Mouse (Mus musculus) stomach, embryonic 15.5 days (tissue): ENCODE measurements around the gene Prss23. TPM values are rescaled to one million over a fixed set of nuclear protein-coding genes. Genes with fewer than 3 reads are reported as not detected.
A peak's percentile ranks its signal among the peaks of the same experiment; 100 is the strongest.

Source experiments
- ATAC-seq: fragments of 200-750 bp; cut with Nextera tagmentation; 2 replicates; pipeline ENCODE4 v1.8.0; 2017; ENCODE audit warnings: low read depth, moderate number of reproducible peaks, moderate TSS enrichment; ENCODE audit not compliant: insufficient read depth, low FRiP score
- H3K27ac ChIP-seq: fragments of 300-500 bp; sonication (generic); 2 replicates; pipeline ENCODE4 v1.5.1; 2015; ENCODE audit warnings: mild to moderate bottlenecking, inconsistent platforms
- H3K27me3 ChIP-seq: fragments of 300-500 bp; sonication (generic); replicated peaks from 2 replicates; pipeline ENCODE4 v1.6.1; 2015; ENCODE audit warnings: inconsistent platforms
- H3K36me3 ChIP-seq: fragments of 300-500 bp; sonication (generic); 2 replicates; pipeline ENCODE4 v1.6.1; 2015; ENCODE audit warnings: inconsistent platforms
- H3K4me1 ChIP-seq: fragments of 300-500 bp; sonication (generic); 2 replicates; pipeline ENCODE4 v1.6.1; 2015; ENCODE audit warnings: inconsistent platforms
- H3K4me2 ChIP-seq: fragments of 300-500 bp; sonication (generic); 2 replicates; pipeline ENCODE4 v1.6.1; 2015; ENCODE audit warnings: mild to moderate bottlenecking, inconsistent platforms
- H3K4me3 ChIP-seq: fragments of 300-500 bp; sonication (generic); replicated peaks from 2 replicates; pipeline ENCODE4 v1.5.1; 2015; ENCODE audit warnings: inconsistent platforms
- H3K9ac ChIP-seq: fragments of 300-500 bp; sonication (generic); 2 replicates; pipeline ENCODE4 v1.6.1; 2015; ENCODE audit warnings: inconsistent platforms
- H3K9me3 ChIP-seq: fragments of 300-500 bp; sonication (generic); 2 replicates; pipeline ENCODE4 v1.6.1; 2016; ENCODE audit warnings: inconsistent platforms
- WGBS: fragments of 180-500 bp; shearing (Covaris S2); methylation state at CpG from one replicate; pipeline ENCODE4 v1.1.7; 2015; 5-methylcytosine and 5-hydroxymethylcytosine counted together
- polyA plus RNA-seq: library from polyadenylated mRNA; unstranded; fragments of >200 nt; fragmentation: Nextera tagmentation; extraction: Ambion mirVana; gene quantifications from 2 replicates; pipeline ENCODE4 v1.2.1, GENCODE M21; 2015

Gene Prss23
- polyA plus RNA-seq, 1 experiment from 2014 or later, result 65.8 TPM

DNA sequence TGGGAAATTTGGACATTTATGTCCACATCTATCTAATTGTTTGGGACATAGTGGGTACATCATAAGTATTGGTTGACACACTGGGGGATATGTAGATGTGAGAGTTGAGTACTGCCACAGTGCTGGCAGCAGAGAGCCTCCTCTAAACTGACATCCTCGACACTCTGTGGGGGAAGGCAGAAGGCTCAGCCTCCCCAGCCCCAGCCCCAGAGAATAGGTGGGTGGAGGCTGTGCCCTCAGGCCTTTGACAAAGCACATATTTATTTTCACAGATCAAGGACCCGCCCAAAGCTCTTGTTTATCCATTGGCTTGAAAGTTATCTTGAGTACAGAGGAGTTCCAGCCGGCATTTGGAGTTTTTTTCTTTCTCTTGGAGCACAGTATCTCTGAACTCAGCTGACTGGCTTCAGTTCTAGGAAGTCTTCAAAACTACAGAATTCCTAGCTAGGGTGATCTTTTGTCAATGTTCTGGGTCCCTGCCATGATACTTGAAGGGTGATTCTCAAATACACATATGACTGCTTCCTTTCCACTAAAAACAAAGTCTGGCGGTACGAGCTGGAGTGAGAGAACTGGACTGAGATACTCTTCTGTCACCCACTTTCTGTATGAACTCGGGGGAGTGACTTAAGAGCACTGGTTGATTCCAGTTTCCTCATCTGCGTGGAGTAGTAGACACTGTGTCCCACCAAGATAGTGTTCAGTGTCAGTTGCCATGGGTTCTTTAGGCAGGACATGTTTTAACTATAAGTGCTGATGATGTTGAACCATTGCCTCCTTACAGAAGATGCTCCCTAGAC lies 43.0 kb downstream of the Prss23 start:
- Histone ChIP-seq H3K9ac (no peak overlapping the region), H3K27me3 (no peaks in the 10 kb centered on the region), H3K4me2 (no peak overlapping the region; the same call in 1 of the 2 replicates), H3K4me1 (peaks cover 9% of the 10 kb centered on the region; the same call in 1 of the 2 replicates), H3K36me3 (no peaks in the 10 kb centered on the region), H3K9me3 (no peaks in the 10 kb centered on the region), H3K4me3 (no peak overlapping the region), H3K27ac (no peak overlapping the region)
- WGBS, result 42% methylated on average over 7 of the region's 7 CpGs
- peak; percentile 47; the same call in 1 of the 2 replicates for ATAC-seq

DNA sequence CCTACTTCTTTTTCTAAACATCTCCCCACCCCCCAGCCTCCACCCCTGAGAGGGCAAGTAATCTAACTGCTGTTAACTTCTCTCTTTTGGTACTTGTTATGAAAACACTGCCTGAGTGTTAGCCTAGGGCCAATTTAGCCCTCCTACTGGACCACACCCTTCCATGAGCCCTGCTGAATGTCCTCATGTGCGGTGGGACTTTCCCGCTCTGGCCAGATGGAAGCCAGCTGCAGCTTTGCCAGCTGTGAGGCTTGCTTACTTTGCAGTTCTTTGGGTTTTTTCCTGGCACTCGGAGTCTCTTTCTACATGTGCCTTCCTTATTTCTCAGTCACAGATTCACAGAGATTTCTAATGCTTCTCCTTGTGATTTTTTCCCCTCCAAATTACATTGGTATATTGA lies 45.3 kb downstream of the Prss23 start:
- peaks cover 9% of the 10 kb centered on the region; the same call in 1 of the 2 replicates for H3K4me1 ChIP-seq
- no peak overlapping the region for H3K4me2 ChIP-seq
- no peaks in the 10 kb centered on the region for H3K36me3 ChIP-seq
- no peak overlapping the region for H3K9ac ChIP-seq
- no peak for ATAC-seq
- H3K4me3 ChIP-seq, result no peak overlapping the region
- H3K27me3 ChIP-seq, result no peaks in the 10 kb centered on the region
- WGBS, result 40% methylated on average over 3 of the region's 3 CpGs
- H3K9me3 ChIP-seq, result no peaks in the 10 kb centered on the region
- H3K27ac ChIP-seq, result no peak overlapping the region

DNA sequence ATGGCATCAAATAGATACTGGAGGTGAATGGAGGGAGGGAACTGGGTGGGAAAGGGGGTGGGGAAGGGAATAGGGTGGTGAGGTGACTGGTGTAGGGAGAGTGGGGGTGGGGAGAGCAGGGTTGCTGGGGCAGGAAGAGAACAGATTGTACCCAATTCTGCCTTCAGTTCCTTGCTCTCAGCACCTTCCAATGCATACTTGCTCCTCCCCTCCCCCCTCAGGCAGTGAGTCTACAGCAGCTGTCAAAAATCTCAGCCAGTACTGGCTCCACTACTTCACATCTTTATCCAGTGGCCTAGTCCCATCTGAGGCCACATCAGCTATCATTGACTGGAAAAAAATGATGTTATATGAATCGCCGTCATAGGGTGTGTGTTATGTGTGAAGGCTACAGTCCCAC lies 48.5 kb downstream of the Prss23 start:
- no peaks in the 10 kb centered on the region for H3K9me3 ChIP-seq
- no peak overlapping the region for H3K4me2 ChIP-seq
- no peak for ATAC-seq
- H3K27me3 ChIP-seq, result no peaks in the 10 kb centered on the region
- H3K4me3 ChIP-seq, result no peak overlapping the region
- no peak overlapping the region for H3K9ac ChIP-seq
- 70% methylated on average over 2 of the region's 2 CpGs for WGBS
- no peaks in the 10 kb centered on the region for H3K4me1 ChIP-seq
- H3K27ac ChIP-seq, result no peak overlapping the region
- H3K36me3 ChIP-seq, result no peaks in the 10 kb centered on the region

DNA sequence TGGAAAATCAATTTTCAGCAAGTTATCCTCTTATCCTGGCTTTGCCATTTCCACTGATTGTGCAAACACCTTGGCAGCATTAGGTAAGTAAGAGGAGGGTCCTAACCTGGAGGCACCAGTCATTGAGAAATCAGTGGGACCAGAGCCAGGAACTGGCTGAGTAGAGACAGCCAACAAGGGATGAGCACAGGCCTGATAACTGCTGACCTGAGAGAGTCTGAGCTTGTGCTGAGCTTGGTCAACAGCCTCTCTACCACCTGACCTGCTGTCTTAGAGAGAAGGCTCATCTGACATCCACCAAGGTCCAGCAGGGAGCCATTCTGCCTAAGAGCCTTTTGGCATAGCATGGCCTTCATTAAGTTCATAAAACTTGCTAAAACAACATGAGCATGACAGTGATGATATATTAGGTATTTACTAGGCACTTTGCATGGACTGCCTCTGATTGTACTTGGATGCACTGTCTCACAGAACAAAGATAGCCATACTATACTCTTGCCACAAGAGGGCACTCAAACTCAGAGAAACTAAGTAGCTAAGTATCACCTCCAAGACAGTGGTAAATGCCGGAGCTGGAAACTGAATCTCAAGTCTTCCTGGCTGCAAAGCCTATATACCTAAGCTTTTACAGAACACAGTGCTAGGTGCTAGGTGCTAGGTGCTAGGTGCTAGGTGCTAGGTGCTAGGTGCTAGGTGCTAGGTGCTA lies 49.5 kb downstream of the Prss23 start:
- Histone ChIP-seq H3K4me1 (no peaks in the 10 kb centered on the region), H3K9ac (no peak overlapping the region), H3K27me3 (no peaks in the 10 kb centered on the region), H3K9me3 (no peaks in the 10 kb centered on the region), H3K27ac (no peak overlapping the region), H3K4me3 (no peak overlapping the region), H3K36me3 (no peaks in the 10 kb centered on the region), H3K4me2 (no peak overlapping the region)
- 9% methylated on average over 1 of the region's 1 CpGs for WGBS
- peak; percentile 59; the same call in 1 of the 2 replicates for ATAC-seq

DNA sequence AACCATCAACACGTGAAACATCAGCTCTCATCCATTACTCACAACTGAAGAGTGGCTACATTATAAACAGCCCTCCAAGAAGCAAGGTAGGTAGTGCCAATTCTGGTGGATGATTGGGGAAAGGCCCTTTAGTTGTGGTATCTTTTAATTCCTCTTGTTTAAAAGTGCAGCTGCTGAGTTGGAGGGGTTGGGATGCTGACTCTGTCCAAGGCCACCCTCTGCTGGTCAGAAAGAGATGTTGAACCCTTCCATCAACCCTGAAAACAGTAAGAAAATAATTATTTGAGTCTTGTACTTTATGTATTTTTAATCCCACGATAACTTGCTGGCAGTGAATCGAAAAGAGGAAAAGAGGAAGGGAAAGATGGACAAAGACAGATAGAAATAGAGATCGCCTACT lies 53.5 kb downstream of the Prss23 start:
- no peak overlapping the region for H3K4me2 ChIP-seq
- no peak for ATAC-seq
- H3K4me3 ChIP-seq, result no peak overlapping the region
- H3K9ac ChIP-seq, result no peak overlapping the region
- no peaks in the 10 kb centered on the region for H3K36me3 ChIP-seq
- no peak overlapping the region for H3K27ac ChIP-seq
- no peaks in the 10 kb centered on the region for H3K27me3 ChIP-seq
- no peaks in the 10 kb centered on the region for H3K4me1 ChIP-seq
- WGBS, result 24% methylated on average over 4 of the region's 4 CpGs
- H3K9me3 ChIP-seq, result no peaks in the 10 kb centered on the region

DNA sequence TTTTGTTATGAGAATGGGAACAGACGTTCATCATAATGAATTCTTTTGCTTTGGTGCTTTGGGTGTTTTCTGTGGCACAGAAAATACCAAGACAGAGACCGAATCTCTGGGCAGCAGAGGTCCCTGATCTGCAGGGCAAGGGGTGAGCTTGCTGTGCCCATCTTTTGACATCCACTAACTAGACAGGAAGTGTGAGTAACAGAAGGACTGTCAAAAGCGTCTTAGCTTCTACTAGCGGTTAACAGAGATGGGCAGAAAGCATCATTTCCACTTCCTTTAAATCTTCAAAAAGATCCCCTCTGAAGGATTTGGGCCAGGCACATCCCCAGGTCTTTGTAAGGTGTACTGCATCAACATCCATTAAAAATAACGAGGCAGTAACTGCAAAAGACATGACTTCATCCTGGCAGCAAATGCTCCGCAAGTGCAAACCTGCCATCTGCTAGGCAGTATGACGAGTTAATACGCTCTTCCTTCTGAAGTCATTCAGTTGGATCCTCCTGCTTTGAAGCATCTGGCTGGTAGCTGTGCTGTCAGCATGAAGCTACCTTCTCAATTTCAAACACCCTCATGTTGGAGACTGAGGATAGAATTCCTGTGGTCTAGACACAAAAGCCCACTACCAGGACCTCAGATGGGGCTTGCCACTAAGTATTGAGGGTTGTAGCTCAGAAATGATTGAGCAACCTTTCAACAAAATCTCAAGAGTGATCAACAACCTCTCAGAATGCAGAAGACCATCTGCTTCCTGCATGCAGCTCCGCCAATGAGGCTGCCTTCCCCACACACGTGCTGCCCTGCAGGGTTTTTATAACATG lies 63.0 kb downstream of the Prss23 start:
- H3K4me3 ChIP-seq, result no peak overlapping the region
- H3K9me3 ChIP-seq, result no peaks in the 10 kb centered on the region
- H3K27me3 ChIP-seq, result no peaks in the 10 kb centered on the region
- 67% methylated on average over 10 of the region's 10 CpGs for WGBS
- no peaks in the 10 kb centered on the region for H3K36me3 ChIP-seq
- no peak for ATAC-seq
- H3K4me2 ChIP-seq, result no peak overlapping the region
- no peak overlapping the region for H3K27ac ChIP-seq
- H3K4me1 ChIP-seq, result no peaks in the 10 kb centered on the region
- H3K9ac ChIP-seq, result no peak overlapping the region

DNA sequence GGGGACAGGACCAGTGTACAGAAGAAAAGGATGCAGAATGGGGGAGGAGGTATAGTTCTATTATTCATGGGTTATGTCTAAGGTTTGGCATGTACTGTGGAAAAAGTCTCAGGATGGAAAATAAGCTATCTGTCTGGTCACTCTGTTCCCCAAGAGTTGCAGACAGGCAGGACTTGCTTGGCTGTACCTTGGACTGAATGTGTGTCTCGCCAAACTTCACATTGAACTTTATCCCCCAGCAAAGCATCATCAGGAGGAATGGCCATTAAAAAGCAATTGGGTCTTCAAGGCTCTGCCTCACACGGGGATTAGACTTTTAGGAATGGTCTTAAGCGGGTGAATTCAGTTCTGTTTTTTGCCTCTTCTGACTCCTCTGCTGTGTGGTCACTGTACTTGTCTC lies 63.7 kb downstream of the Prss23 start:
- Histone ChIP-seq H3K27me3 (no peaks in the 10 kb centered on the region), H3K36me3 (no peaks in the 10 kb centered on the region), H3K27ac (no peak overlapping the region), H3K4me1 (no peaks in the 10 kb centered on the region), H3K9ac (no peak overlapping the region), H3K4me2 (no peak overlapping the region), H3K4me3 (no peak overlapping the region), H3K9me3 (no peaks in the 10 kb centered on the region)
- 66% methylated on average over 3 of the region's 3 CpGs for WGBS
- ATAC-seq, result no peak

DNA sequence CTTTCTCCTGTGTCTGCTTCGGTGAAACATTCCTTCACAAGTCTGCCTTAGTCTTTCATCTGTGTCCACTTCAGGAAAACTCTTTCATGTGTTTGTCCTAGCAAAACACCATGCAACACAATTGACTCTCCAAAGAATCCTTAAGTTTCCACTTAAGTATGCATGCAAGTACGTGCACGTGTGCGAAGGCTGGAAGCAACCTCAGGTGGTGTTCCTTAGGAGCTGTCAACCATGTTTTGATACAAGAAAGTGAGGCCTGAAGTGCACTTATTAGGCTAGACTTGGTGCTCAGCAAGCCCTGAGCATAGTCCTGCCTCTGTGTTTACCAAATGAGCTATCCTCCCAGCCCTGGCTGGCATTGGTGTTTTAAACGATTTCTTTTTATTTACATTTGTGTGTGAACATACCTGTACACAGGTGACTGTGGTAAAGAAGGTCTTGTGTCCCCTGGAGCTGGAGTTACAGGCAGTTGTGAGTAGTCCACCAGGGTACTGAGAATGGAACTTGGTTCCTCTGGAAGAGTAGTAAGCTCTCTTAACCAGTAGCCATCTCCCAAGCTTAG lies 64.3 kb downstream of the Prss23 start:
- H3K27me3 ChIP-seq, result no peaks in the 10 kb centered on the region
- 77% methylated on average over 5 of the region's 5 CpGs for WGBS
- ATAC-seq, result no peak
- no peak overlapping the region for H3K4me3 ChIP-seq
- H3K27ac ChIP-seq, result no peak overlapping the region
- H3K9ac ChIP-seq, result no peak overlapping the region
- no peak overlapping the region for H3K4me2 ChIP-seq
- no peaks in the 10 kb centered on the region for H3K9me3 ChIP-seq
- no peaks in the 10 kb centered on the region for H3K4me1 ChIP-seq
- H3K36me3 ChIP-seq, result no peaks in the 10 kb centered on the region

DNA sequence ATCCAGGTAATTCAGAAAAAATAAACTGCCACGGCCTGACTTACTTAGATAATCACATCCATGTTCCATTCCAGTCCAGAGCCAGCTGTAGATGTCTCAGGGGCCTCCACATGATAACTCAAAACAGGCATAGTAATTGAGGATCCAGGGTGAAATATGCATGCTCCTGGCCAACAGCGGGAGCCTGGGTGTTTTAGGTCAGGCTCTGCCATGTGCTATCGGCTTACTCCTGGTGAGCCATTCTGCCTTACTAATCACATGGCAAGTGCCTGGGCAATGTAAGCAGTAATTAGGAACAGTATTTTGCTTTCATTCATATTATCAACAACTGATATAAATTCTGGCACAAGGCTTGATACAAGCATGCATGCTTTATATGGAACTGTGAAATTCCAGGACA lies 65.6 kb downstream of the Prss23 start:
- Histone ChIP-seq H3K9me3 (no peaks in the 10 kb centered on the region), H3K27me3 (no peaks in the 10 kb centered on the region), H3K4me3 (no peak overlapping the region), H3K4me2 (no peak overlapping the region), H3K36me3 (no peaks in the 10 kb centered on the region), H3K4me1 (no peaks in the 10 kb centered on the region), H3K9ac (no peak overlapping the region), H3K27ac (no peak overlapping the region)
- no peak for ATAC-seq
- WGBS, result 72% methylated on average over 3 of the region's 3 CpGs

DNA sequence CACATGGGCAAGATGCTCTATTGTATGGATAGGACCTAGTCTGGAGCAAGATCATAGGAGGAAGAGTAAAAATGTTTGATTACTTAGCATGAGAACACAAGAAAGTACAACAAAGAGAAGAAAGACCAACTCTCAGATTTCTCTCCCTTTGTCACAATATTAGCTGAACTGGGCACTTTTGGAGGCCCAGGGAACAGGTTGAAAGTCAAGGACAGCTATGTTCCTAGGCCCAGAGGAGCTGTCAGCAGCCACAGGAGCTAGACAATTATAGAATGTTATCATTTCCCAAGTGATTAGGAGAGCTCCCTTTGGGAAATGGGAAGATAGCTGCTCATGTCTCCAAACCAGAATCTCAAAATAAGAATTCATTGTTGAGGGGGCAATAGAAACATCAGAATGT lies 66.1 kb downstream of the Prss23 start:
- Histone ChIP-seq H3K36me3 (no peaks in the 10 kb centered on the region), H3K4me3 (no peak overlapping the region), H3K9me3 (no peaks in the 10 kb centered on the region), H3K4me2 (no peak overlapping the region), H3K27ac (no peak overlapping the region), H3K27me3 (no peaks in the 10 kb centered on the region), H3K9ac (no peak overlapping the region), H3K4me1 (no peaks in the 10 kb centered on the region)
- ATAC-seq, result no peak

DNA sequence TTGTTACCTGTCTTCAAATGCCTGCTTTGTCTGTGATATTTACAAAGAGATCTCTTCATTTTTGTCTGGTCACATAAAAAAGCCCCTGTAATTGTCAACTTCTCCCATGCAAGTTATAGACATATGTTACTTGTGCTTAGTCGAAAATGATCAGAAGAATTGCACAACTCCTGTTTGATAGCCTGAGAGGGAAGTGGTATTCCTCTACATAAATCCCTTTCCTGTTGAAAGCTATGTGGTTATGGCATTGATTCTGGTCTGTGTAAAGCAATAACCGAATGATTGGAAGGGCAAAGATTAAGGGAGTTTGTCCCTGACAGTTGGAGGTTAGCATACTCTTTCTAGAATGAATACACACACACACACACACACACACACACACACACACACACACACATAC lies 67.3 kb downstream of the Prss23 start:
- H3K4me1 ChIP-seq, result no peaks in the 10 kb centered on the region
- no peak overlapping the region for H3K4me3 ChIP-seq
- H3K27ac ChIP-seq, result no peak overlapping the region
- H3K36me3 ChIP-seq, result no peaks in the 10 kb centered on the region
- ATAC-seq, result no peak
- WGBS, result 73% methylated on average over 2 of the region's 2 CpGs
- no peaks in the 10 kb centered on the region for H3K9me3 ChIP-seq
- no peak overlapping the region for H3K9ac ChIP-seq
- H3K27me3 ChIP-seq, result no peaks in the 10 kb centered on the region
- H3K4me2 ChIP-seq, result no peak overlapping the region
